Mouse (Mus musculus): ENCODE results near the gene Oca2. TPM values are rescaled to one million over a fixed set of nuclear protein-coding genes. Genes with fewer than 3 reads are reported as not detected.

Oca2 gene
- total RNA-seq, 2 experiments from 2014 or later, result 0.81 to 1.2 TPM

DNA sequence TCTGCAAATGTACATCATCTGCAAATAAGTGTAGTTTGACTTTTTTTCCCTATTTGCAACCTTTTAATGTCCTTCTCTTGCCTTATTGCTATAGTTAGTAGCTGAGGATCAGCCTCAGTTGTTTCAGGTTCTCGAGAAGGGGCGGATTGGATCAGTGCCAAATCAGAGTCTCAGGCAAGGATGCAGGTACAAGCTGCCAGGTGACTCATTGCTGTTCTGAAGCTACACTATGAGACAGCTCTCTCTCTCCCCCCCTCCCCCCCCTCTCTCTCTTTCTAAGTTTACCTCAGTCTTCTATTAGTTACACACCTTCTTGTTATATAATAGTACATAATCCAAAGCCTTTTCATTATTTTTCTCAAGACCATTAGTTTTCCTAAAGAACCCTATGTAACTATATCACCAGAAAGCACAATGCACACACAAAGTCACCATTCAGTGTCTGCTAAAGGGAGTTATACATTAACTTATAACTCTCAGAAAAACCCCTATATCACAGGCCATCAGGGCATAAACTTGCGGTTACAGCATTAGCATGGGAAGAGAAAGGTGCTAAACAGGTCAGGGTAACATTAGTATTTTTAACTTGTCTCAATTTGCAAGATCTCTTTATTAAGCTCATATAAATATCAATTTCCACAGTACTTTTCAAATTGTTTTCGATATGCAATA is 142.3 kb downstream of the Oca2 start:
- DNase-seq (ENCODE audit: low spot score in 2 of 2), result no peak

- peak in 1 of 2 experiments; percentile 24 for DNase-seq (ENCODE audit: low spot score in 2 of 2)
These were observed 143.1 kb downstream of the Oca2 start for GRCm38 (mm10) chr7:56382706-56383105.

- DNase-seq (ENCODE audit: low spot score in 2 of 2), result no peak
These were observed 148.7 kb downstream of the Oca2 start for GRCm38 (mm10) chr7:56388295-56388694.

DNA sequence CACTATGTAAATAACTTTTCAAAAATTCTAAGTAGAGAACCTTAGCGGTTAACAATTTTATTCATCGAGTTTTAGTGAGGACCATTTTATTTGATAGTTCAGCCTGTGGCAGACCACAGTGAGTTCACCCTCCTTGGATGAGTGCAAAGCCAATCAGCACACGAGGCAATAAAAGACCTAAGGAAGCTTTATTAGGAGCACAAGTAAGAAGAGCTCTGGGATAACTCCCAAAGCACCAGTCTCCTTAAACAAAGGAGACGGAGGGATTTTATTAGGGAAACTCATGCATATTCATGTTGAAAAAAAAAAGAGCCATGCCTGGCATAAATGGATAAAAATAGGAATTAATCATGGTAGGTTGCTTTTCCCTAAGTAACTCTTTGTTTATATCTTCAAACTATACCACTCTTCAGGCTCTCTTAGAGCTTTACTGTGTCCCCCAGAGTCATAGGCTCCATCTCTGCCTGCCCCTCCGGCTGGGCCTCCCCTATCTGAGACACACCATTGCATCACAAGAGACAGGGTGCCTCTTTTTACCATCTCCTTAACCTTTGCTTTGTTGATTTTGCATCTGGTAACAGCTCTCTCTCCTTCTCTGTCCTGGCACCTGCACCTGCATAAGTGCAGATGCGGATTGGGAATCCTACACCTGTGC is 178.7 kb downstream of the Oca2 start:
- DNase-seq (ENCODE audit: low spot score in 2 of 2), result no peak

DNA sequence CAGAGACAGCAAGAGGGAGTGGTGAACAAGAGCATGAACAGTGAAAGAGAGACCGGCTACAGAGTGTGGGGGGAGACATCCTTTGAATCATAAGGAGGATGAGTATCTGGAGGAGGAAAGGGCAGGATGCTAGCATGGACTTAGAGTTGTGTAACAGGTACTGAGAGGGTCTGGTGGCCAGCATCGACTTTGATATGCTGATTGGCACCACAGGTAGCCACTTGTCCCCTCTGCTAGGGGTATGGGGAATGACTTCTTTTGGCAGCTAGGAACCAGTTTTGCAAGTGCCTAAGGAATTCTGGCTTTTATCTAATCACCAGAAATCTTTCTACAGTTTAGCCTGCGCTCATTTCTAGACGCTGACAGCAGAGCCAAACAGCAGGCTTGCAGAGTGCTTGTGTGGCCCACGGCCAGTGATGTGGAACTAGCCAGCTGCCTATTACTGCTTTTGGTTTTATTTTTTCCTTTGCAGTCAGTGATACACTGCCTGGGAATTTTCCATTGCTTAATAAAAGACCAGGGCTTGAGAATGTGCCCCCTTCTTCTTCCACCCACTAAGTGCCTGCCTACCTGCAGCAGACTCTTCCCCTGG is 179.8 kb downstream of the Oca2 start:
- DNase-seq (ENCODE audit: low spot score in 2 of 2), result peak; percentile 29 to 46

DNA sequence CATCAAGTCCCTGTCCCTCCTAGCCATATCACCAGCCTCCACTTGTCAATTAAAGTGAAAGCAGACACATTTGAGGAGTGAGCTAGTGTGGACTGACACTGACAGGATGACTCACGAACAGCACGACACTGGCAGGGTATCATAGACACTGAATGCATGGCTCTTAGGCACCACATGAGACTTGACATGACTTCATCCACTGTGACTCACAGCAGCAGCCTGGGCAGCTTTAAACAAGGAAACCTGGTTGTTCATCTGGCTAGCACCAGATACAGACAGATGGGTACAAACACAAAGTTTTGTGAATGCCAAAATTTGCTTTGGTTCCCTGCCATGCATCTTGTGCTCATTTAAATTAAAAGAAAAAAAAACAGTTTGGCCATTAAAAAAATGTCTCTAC is 182.4 kb downstream of the Oca2 start:
- peak; percentile 49 to 60 for DNase-seq (ENCODE audit: low spot score in 2 of 2)

DNA sequence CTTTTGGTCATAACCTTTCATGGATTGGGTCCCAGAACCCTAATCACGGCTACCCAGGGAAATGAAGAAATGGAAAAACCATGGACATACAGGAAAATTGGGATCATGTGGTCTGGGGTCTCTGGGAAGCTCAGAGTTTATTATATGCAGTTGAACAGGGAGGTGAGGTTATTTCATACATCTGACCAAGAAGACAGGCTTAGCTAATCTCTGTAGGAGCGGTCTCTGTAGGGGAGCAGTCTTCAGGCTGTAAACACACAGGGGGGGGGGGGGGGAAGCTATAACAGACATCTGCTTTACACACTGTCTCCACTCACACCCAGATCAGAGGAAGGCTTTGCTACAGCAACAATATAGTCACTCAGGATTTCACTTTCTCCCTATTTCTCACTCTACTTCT is 184.0 kb downstream of the Oca2 start:
- no peak for DNase-seq (ENCODE audit: low spot score in 2 of 2)

DNA sequence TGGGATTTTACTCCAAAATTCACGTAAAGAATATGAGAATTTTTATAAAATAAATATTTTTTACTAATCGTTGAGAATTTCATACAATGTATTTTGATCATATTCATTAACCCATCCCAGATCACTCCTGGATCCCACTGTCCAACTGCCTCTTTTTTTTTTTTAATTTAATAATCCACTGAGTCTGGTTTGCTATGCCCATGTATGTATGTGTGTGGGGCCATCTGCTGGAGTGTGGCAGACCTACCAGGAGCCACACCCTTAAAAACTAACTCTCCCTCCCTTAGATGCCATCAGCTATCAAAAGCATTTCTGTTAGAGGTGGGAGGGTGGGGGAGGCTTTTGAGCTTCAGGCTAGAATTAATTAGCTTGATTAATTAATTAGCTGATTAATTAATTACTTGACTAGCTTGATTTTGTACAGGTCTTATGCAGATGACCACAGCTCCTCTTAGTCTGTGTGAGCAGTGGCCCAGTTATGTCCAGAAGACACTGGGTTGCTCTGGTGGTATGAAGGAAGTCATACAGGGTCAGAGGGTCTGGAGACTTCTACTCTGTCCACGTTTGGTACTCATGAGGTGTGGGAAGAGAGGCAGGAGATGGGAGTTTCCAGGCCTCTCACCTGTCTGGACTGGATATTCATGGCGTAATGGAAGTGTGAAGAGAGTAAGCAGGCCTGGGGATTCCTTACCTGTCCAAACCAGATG is 221.4 kb downstream of the Oca2 start:
- peak in 1 of 2 experiments; percentile 26 for DNase-seq (ENCODE audit: low spot score in 2 of 2)

DNA sequence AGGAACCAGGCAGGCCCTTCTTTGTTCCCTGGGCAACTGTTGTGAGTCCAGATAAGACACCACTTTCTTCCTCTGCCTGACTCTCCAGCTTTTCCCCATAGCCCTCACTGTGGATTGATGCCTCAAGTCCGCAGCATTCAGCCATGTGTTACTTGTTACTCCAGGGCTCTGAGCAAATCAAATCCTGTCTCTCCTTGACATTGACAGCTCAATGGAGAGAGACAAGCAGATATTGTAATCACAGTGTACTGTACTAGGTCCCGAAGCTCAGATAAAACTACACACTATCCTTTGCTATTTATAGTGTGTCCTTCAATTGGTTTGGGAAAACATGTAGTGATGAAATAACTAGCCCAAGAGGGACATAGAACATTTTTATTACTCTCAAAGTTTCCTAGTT is 258.7 kb downstream of the Oca2 start:
- DNase-seq (ENCODE audit: low spot score in 2 of 2), result no peak

- DNase-seq (ENCODE audit: low spot score in 2 of 2), result no peak
These were observed 259.8 kb downstream of the Oca2 start for GRCm38 (mm10) chr7:56499319-56499718.

DNA sequence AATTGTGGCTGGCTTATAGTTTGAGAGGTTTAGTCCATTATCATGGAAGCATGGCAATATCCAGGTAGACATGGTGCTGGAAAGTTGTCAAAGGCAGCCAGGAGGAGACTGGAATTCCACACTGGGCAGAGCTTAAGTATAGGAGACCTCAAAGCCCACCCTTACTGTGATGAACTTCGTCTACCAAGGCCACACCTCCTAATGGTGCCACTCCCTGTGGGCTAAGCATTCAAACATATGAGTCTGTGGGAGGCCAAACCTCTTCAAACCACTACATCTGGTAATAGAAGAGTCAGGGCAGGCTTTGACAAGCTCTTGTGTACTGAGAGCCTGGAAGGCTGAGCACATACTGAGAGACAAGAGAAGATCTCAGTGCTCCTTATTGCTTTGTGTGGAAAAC is 260.2 kb downstream of the Oca2 start:
- no peak for DNase-seq (ENCODE audit: low spot score in 2 of 2)

DNA sequence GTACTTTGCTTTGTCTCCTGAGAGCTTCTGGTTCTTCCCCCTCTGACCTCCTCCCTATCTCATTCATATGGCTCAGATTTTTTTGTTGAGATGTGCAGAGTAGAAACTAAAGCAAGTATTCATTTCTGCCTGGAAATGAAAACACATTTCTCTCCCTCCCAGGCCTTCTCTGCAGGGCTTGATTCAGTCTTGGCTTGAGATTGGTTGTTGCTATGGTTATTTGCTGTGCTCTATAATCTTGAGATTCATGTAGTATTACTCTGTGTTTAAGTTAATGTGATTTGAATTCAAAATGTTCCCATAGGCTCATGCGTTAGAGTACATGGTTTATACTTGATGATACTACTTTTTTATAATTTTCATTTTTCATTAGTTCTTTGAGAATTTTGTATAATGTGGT is 260.9 kb downstream of the Oca2 start:
- no peak for DNase-seq (ENCODE audit: low spot score in 2 of 2)

- DNase-seq (ENCODE audit: low spot score in 2 of 2), result no peak
These were observed 279.0 kb downstream of the Oca2 start for GRCm38 (mm10) chr7:56518581-56518980.

- DNase-seq (ENCODE audit: low spot score in 2 of 2), result no peak
These were observed 280.2 kb downstream of the Oca2 start for GRCm38 (mm10) chr7:56519741-56520140.

GRCm38 (mm10) chr7:56534856-56535255 is 295.3 kb downstream of the Oca2 start:
- DNase-seq (ENCODE audit: low spot score in 2 of 2), result no peak

DNA sequence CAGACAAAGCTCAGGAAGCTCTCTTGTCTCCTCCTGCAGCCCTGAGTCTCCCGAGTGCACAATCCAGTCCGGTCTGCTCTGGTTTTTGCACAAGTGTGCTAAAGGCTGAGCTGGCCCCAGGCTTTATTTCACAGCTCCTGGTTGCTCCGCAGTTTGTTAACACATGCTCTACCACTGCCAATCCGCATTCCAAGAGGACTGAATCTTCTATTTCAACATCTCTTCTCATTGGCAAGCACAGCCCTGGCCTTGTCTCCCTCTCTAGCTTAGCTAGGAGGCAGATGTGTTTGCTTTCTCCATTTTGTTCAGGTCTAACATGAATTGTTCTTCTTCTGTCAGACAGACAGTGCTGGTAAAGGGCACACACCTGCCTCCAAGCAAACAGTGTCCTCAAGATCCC is 309.7 kb downstream of the Oca2 start:
- peak in 1 of 2 experiments; percentile 3 for DNase-seq (ENCODE audit: low spot score in 2 of 2)

DNA sequence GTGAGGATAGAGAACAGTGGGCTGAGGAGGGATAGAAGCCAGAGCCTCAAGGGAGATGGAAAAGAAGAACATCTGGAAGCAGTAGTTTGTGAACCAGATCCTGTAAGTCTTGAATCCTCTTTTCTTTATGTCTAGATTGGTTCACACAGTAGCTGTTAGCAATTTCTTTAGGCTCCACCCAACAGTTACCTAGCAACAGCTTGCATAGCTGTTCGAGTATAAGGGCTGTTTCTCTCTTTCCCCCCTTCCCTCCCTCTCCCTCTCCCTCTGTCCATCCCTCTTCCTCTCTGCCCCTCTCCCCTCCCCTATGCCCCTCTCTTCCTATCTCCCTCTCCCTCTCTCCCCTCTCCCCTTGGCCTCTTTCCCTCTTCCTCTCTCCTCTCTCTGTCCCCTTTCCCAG is 312.2 kb downstream of the Oca2 start:
- DNase-seq (ENCODE audit: low spot score in 2 of 2), result no peak

Other genes starting within 250 kb of the Oca2 start
- gene Nipa1, start 219.8 kb upstream of the Oca2 start, total RNA-seq (2021), result 10 to 100 TPM; 69.3 to 72.7 TPM
- gene Herc2, start 189.6 kb upstream of the Oca2 start, total RNA-seq (2021), result 100 to 1,000 TPM; 139 to 154 TPM